In the genomic region with DNA sequence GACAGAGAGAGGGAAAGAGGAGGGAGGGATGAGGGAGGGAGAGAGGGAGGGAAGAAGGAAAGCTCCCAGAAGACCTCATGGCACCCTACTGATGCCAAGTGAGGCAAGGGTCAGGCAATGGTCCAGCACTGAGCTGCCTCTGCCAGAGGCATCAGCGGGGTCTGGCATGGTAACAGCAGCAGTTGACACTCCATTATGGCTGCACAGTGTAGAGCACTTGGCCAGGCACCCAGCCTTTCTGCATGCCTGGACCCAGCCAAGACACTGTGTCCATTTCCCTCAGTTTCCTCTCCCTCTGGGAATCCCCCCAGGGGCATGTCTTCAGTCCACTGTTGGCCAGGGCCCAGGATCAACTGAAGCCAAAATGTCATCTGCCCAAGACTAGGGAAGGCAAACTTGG, we compare ENCODE assay signal across 9 mouse cellular contexts. TPM values are rescaled to one million over a fixed set of nuclear protein-coding genes. Genes with fewer than 3 reads are reported as not detected.
DNase-seq lines count a peak whose midpoint lies in the region; ATAC-seq and TF ChIP-seq lines count a peak whose summit lies in the region.
"Had no signal": no experiment of that assay in that cellular context is flagged by ENCODE, and none has a peak within 500 bp of the region (broad histone marks: within the 10 kb centered on the region; RNA-seq: fewer than 3 reads in every experiment).

No protein-coding gene starts in this region.

- intact Hi-C loops in heart, adult 2 months (cut with DNase I): no loop called here
- intact Hi-C loops in left cerebral cortex, adult 2 months (cut with DNase I): no loop called here

- TF ChIP-seq POLR2A in heart, adult 2 months (IDR thresholded peaks at IDR 0.05; ENCODE audit: insufficient read depth, low read depth, low read length): no peak

- no peak for TF ChIP-seq CTCF in heart, adult 2 months (IDR thresholded peaks at IDR 0.05)
- no peak for TF ChIP-seq CTCF in left cerebral cortex, adult 2 months (IDR thresholded peaks at IDR 0.05)

- ATAC-seq in heart, embryonic 12.5 days (ENCODE audit: insufficient number of reproducible peaks, low FRiP score): no peak
- no peak for ATAC-seq in heart, embryonic 16.5 days (replicated peaks; ENCODE audit: extremely low read depth, insufficient read depth, low FRiP score)
- ATAC-seq in neural tube, embryonic 15.5 days (ENCODE audit: low FRiP score): no peak

- DNase-seq in heart, adult 2 months: peak; percentile 78 to 86
- DNase-seq in cerebellum, adult 18-20 months: peak; percentile 73 to 75
- peak; percentile 46 to 74 for DNase-seq in left cerebral cortex, adult 2 months (ENCODE audit: extremely low spot score in 1 of 2, low spot score in 2 of 2)
- peak; percentile 64 to 74 for DNase-seq in right cerebral cortex, postnatal 36 days (ENCODE audit: low spot score in 2 of 2)
- no peak for DNase-seq in spleen, adult 12 weeks (ENCODE audit: low spot score)

- 17% methylated on average over 1 of the region's 1 CpGs for WGBS in heart, adult 2 months
- 67% methylated on average over 1 of the region's 1 CpGs for WGBS in heart, embryonic 12.5 days
- WGBS in heart, embryonic 16.5 days: 36% methylated on average over 1 of the region's 1 CpGs
- WGBS in neural tube, embryonic 15.5 days: 80% methylated on average over 1 of the region's 1 CpGs

- no peaks in the 10 kb centered on the region for H3K79me2 ChIP-seq in heart, adult 2 months (replicated peaks; ENCODE audit: control insufficient read depth, insufficient read depth, low read length)

- H3K27me3 ChIP-seq in heart, adult 2 months (ENCODE audit: control insufficient read depth, insufficient read depth, low read length): no peaks in the 10 kb centered on the region
- no peaks in the 10 kb centered on the region; the same call in 1 of the 2 replicates for H3K27me3 ChIP-seq in heart, embryonic 12.5 days (replicated peaks)
- no peaks in the 10 kb centered on the region for H3K27me3 ChIP-seq in heart, embryonic 16.5 days (ENCODE audit: control insufficient read depth, insufficient read depth, low read length)
- H3K27me3 ChIP-seq in neural tube, embryonic 15.5 days (replicated peaks): no peaks in the 10 kb centered on the region
- H3K27me3 ChIP-seq: CH12.LX had no signal

- H3K36me3 ChIP-seq in heart, adult 2 months (ENCODE audit: control insufficient read depth, insufficient read depth, low read length): no peaks in the 10 kb centered on the region
- H3K36me3 ChIP-seq in heart, embryonic 12.5 days: peaks cover 3% of the 10 kb centered on the region; the same call in 1 of the 2 replicates
- no peaks in the 10 kb centered on the region for H3K36me3 ChIP-seq in heart, embryonic 16.5 days (ENCODE audit: control insufficient read depth, insufficient read depth)
- H3K36me3 ChIP-seq in neural tube, embryonic 15.5 days: peaks cover 14% of the 10 kb centered on the region

- H3K9me3 ChIP-seq in heart, embryonic 12.5 days (replicated peaks): no peaks in the 10 kb centered on the region
- no peaks in the 10 kb centered on the region for H3K9me3 ChIP-seq in heart, embryonic 16.5 days (replicated peaks; ENCODE audit: control insufficient read depth, low read length)
- no peaks in the 10 kb centered on the region for H3K9me3 ChIP-seq in neural tube, embryonic 15.5 days (replicated peaks)

- no peak overlapping the region for H3K4me3 ChIP-seq in heart, adult 2 months
- no peak overlapping the region for H3K4me3 ChIP-seq in heart, embryonic 12.5 days
- H3K4me3 ChIP-seq in heart, embryonic 16.5 days (ENCODE audit: low read length): no peak overlapping the region
- H3K4me3 ChIP-seq in left cerebral cortex, adult 2 months: no peak overlapping the region
- H3K4me3 ChIP-seq in neural tube, embryonic 15.5 days (replicated peaks): no peak overlapping the region

- no peak overlapping the region for H3K4me2 ChIP-seq in heart, embryonic 12.5 days
- no peak overlapping the region for H3K4me2 ChIP-seq in heart, embryonic 16.5 days (ENCODE audit: low read depth, low read length)
- no peak overlapping the region for H3K4me2 ChIP-seq in neural tube, embryonic 15.5 days

- H3K27ac ChIP-seq in heart, adult 2 months: peak overlapping the region; percentile 69
- no peak overlapping the region for H3K27ac ChIP-seq in heart, embryonic 12.5 days (ENCODE audit: poor library complexity, severe bottlenecking)
- H3K27ac ChIP-seq in heart, embryonic 16.5 days (ENCODE audit: low read length): peak overlapping the region; percentile 27; the same call in 1 of the 2 replicates
- no peak overlapping the region for H3K27ac ChIP-seq in left cerebral cortex, adult 2 months
- no peak overlapping the region for H3K27ac ChIP-seq in neural tube, embryonic 15.5 days (replicated peaks)

- TF ChIP-seq EP300 in heart, adult 2 months (IDR thresholded peaks at IDR 0.05; ENCODE audit: insufficient read depth, low read depth, low read length): peak; percentile 94

- no peak overlapping the region for H3K9ac ChIP-seq in heart, adult 2 months (ENCODE audit: low read depth, low read length)
- H3K9ac ChIP-seq in heart, embryonic 12.5 days: no peak overlapping the region
- no peak overlapping the region for H3K9ac ChIP-seq in heart, embryonic 16.5 days (ENCODE audit: low read length)
- no peak overlapping the region for H3K9ac ChIP-seq in neural tube, embryonic 15.5 days (replicated peaks)

- peaks cover 16% of the 10 kb centered on the region for H3K4me1 ChIP-seq in heart, adult 2 months (ENCODE audit: control insufficient read depth, insufficient read depth, low read length)
- H3K4me1 ChIP-seq in heart, embryonic 12.5 days (replicated peaks): peaks cover 21% of the 10 kb centered on the region
- H3K4me1 ChIP-seq in heart, embryonic 16.5 days (ENCODE audit: control insufficient read depth, insufficient read depth, low read length): peaks cover 21% of the 10 kb centered on the region
- peaks cover 6% of the 10 kb centered on the region for H3K4me1 ChIP-seq in neural tube, embryonic 15.5 days

RNA-seq across cellular contexts. Expression of a gene that starts 4.5 kb away (rescaled TPM):
- total RNA-seq in heart, adult 2 months (2021): 10 to 100 TPM; 49.6 to 51.6 TPM
- polyA plus RNA-seq in heart, adult 2 months (2012; rRNA removed): 111 and 128 TPM in 2 replicates
- polyA plus RNA-seq in heart, embryonic 12.5 days (2016; fragmentation: Nextera tagmentation; extraction: Ambion mirVana): 8.5 and 9.7 TPM in 2 replicates
- polyA plus RNA-seq in heart, embryonic 16.5 days (2015; fragmentation: Nextera tagmentation; extraction: Ambion mirVana): 11.7 and 13.7 TPM in 2 replicates
- total RNA-seq in left cerebral cortex, adult 2 months (2021): 10 to 100 TPM; 39.0 to 45.4 TPM
- 9.3 and 10.9 TPM in 2 replicates for polyA plus RNA-seq in neural tube, embryonic 15.5 days (2015; fragmentation: Nextera tagmentation; extraction: Ambion mirVana)

RNA-seq across cellular contexts. Expression of a gene that starts 17.5 kb away (rescaled TPM):
- 10 to 100 TPM; 34.3 to 38.0 TPM for total RNA-seq in heart, adult 2 months (2021)
- 27.8 and 31.4 TPM in 2 replicates for polyA plus RNA-seq in heart, adult 2 months (2012; rRNA removed)
- 33.8 and 36.0 TPM in 2 replicates for polyA plus RNA-seq in heart, embryonic 12.5 days (2016; fragmentation: Nextera tagmentation; extraction: Ambion mirVana)
- polyA plus RNA-seq in heart, embryonic 16.5 days (2015; fragmentation: Nextera tagmentation; extraction: Ambion mirVana): 25.7 and 28.1 TPM in 2 replicates
- 100 to 1,000 TPM; 116 to 117 TPM for total RNA-seq in left cerebral cortex, adult 2 months (2021)
- polyA plus RNA-seq in neural tube, embryonic 15.5 days (2015; fragmentation: Nextera tagmentation; extraction: Ambion mirVana): 77.3 and 80.5 TPM in 2 replicates

RNA-seq across cellular contexts. Expression of a gene that starts 17.7 kb away (rescaled TPM):
- 1 to 10 TPM; 7.0 to 8.4 TPM for total RNA-seq in heart, adult 2 months (2021)
- polyA plus RNA-seq in heart, adult 2 months (2012; rRNA removed): 9.4 and 16.0 TPM in 2 replicates
- polyA plus RNA-seq in heart, embryonic 12.5 days (2016; fragmentation: Nextera tagmentation; extraction: Ambion mirVana): 22.6 and 23.4 TPM in 2 replicates
- 19.6 and 22.1 TPM in 2 replicates for polyA plus RNA-seq in heart, embryonic 16.5 days (2015; fragmentation: Nextera tagmentation; extraction: Ambion mirVana)
- total RNA-seq in left cerebral cortex, adult 2 months (2021): 10 to 100 TPM; 40.8 to 43.1 TPM
- 106 and 112 TPM in 2 replicates for polyA plus RNA-seq in neural tube, embryonic 15.5 days (2015; fragmentation: Nextera tagmentation; extraction: Ambion mirVana)

RNA-seq across cellular contexts. Expression of a gene that starts 44.4 kb away (rescaled TPM):
- total RNA-seq in heart, adult 2 months (2021): 100 to 1,000 TPM in 1 of 2 experiments, 10 to 100 TPM in 1; 93.6 to 108 TPM
- polyA plus RNA-seq in heart, adult 2 months (2012; rRNA removed): 134 and 145 TPM in 2 replicates
- 98.0 and 100 TPM in 2 replicates for polyA plus RNA-seq in heart, embryonic 12.5 days (2016; fragmentation: Nextera tagmentation; extraction: Ambion mirVana)
- 88.9 and 103 TPM in 2 replicates for polyA plus RNA-seq in heart, embryonic 16.5 days (2015; fragmentation: Nextera tagmentation; extraction: Ambion mirVana)
- total RNA-seq in left cerebral cortex, adult 2 months (2021): 10 to 100 TPM; 46.1 to 52.1 TPM
- polyA plus RNA-seq in neural tube, embryonic 15.5 days (2015; fragmentation: Nextera tagmentation; extraction: Ambion mirVana): 51.1 and 54.0 TPM in 2 replicates

Comparison
In these comparisons a context has a peak if more than half of its experiments do, and no peak if none do; other contexts are left out.
1. H3K27ac ChIP-seq: peak in heart, adult 2 months (single experiment) and heart, embryonic 16.5 days (single experiment); none in heart, embryonic 12.5 days (single experiment), left cerebral cortex, adult 2 months (single experiment) and neural tube, embryonic 15.5 days (single experiment).